Mouse (Mus musculus) myocyte (in vitro differentiated cells): ENCODE measurements at regions not wholly inside any gene's neighbourhood (a gene's known extent, or its start where the extent isn't known, plus 50 kb on each side); places are given as distances from the start of the nearest gene placed in this dataset.

Source experiments
- H3K27me3 ChIP-seq: one replicate; pipeline ENCODE4 v1.6.1; 2011; ENCODE audit not compliant: control insufficient read depth, insufficient read depth, insufficient read length
- H3K36me3 ChIP-seq: one replicate; pipeline ENCODE4 v1.6.1; 2011; ENCODE audit not compliant: control insufficient read depth, insufficient read depth
- H3K4me2 ChIP-seq: one replicate; pipeline ENCODE4 v1.6.1; 2011; ENCODE audit warnings: low read depth, control low read depth
- H3K4me3 ChIP-seq: one replicate; pipeline ENCODE4 v1.5.1; 2011; ENCODE audit warnings: mild to moderate bottlenecking, control low read depth, moderate library complexity
- H3K79me2 ChIP-seq: one replicate; pipeline ENCODE4 v1.6.1; 2011; ENCODE audit not compliant: control insufficient read depth, insufficient read depth
- H3ac ChIP-seq: one replicate; pipeline ENCODE4 v1.6.1; 2011; ENCODE audit not compliant: control insufficient read depth, insufficient read length
- CEBPB ChIP-seq: IDR thresholded peaks from 2 replicates; pipeline ENCODE4 v1.6.1; 2011; ENCODE audit warnings: mild to moderate bottlenecking, moderate library complexity; ENCODE audit not compliant: poor library complexity, insufficient read depth, severe bottlenecking
- E2F4 ChIP-seq: IDR thresholded peaks from one replicate; pipeline ENCODE4 v1.6.1; 2011; ENCODE audit warnings: mild to moderate bottlenecking, control low read depth, moderate library complexity; ENCODE audit not compliant: insufficient read depth
- MAX ChIP-seq: IDR thresholded peaks from one replicate; pipeline ENCODE4 v1.6.1; 2011; ENCODE audit warnings: low read depth, mild to moderate bottlenecking, control low read depth
- MYOD1 ChIP-seq, 3 experiments: IDR thresholded peaks; one replicate each; pipeline ENCODE4 v1.6.1; 2011; ENCODE audit warnings: control low read depth in 2 of 3, low read depth in 2 of 3, mild to moderate bottlenecking in 2 of 3, moderate library complexity in 1 of 3; ENCODE audit not compliant: insufficient read length in 2 of 3, control insufficient read depth in 1 of 3
- MYOG ChIP-seq, 3 experiments: IDR thresholded peaks; one replicate each; pipeline ENCODE4 v1.6.1; 2011; ENCODE audit warnings: control low read depth in 2 of 3, low read depth in 2 of 3, mild to moderate bottlenecking in 2 of 3; ENCODE audit not compliant: insufficient read length in 2 of 3, control insufficient read depth in 1 of 3, insufficient read depth in 1 of 3
- POLR2A ChIP-seq: IDR thresholded peaks from one replicate; pipeline ENCODE4 v1.6.1; 2011; ENCODE audit warnings: low read depth, mild to moderate bottlenecking, control low read depth, moderate library complexity; ENCODE audit not compliant: insufficient read length
- POLR2AphosphoS2 ChIP-seq: IDR thresholded peaks from one replicate; pipeline ENCODE4 v1.6.1; 2011; ENCODE audit warnings: low read depth, control low read depth; ENCODE audit not compliant: insufficient read length
- REST ChIP-seq: IDR thresholded peaks from one replicate; pipeline ENCODE4 v1.6.1; 2011; ENCODE audit warnings: mild to moderate bottlenecking, control low read depth, moderate library complexity; ENCODE audit not compliant: insufficient read depth, insufficient read length
- SRF ChIP-seq: IDR thresholded peaks from one replicate; pipeline ENCODE4 v1.6.1; 2011; ENCODE audit warnings: low read depth; ENCODE audit not compliant: control insufficient read depth, insufficient read length
- TCF12 ChIP-seq: IDR thresholded peaks from one replicate; pipeline ENCODE4 v1.6.1; 2011; ENCODE audit warnings: mild to moderate bottlenecking, control low read depth; ENCODE audit not compliant: poor library complexity, insufficient read depth, severe bottlenecking
- TCF3 ChIP-seq: IDR thresholded peaks from one replicate; pipeline ENCODE4 v1.6.1; 2011; ENCODE audit warnings: low read depth, control low read depth; ENCODE audit not compliant: insufficient read length
- USF1 ChIP-seq: IDR thresholded peaks from one replicate; pipeline ENCODE4 v1.6.1; 2011; ENCODE audit warnings: low read depth, mild to moderate bottlenecking, control low read depth, moderate library complexity

DNA sequence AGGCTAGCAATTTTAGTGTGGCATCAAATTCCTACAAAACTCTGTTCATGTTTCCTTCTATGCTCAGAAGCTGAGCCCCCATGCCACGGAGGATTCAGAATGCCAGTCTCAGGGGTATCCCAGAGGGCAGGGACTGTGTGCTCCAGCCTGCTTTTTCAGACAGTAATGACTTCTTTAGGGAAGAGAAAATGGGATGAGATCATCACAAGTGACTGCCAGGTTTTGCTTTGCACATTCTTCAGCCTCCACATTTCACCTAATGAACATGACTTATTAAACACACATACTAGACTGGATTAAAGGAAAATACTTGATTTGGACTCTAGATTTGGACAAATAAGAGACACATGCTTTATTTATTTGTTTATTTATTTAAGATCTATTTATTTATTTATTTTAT is 82.5 kb downstream of the Nxnl2 start:
- H3K36me3 ChIP-seq: no peaks in the 10 kb centered on the region
- no peaks in the 10 kb centered on the region for H3K79me2 ChIP-seq

DNA sequence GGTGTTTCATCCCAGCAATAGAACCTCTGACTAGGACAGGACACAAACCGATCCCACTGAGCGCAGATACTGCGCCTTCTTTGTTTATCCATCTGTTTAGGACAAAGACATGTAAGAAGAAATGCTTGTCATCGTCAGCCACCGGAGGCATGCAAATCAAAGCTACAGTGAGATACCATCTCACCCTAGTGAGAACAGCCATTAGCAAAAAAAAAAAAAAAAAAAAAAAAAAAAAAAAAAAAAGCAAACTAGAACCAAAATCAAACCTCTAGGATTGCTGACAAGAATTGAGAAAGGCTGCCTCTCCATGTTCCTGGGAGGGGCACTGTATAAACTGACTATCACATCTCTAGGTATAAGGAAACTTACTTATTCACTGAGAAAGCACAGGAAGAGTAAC is 84.9 kb downstream of the Nxnl2 start:
- TF ChIP-seq USF1: no peak
- TF ChIP-seq MYOD1 (IDR thresholded peaks at IDR 0.05; ENCODE audit: control insufficient read depth in 1 of 3, insufficient read length in 2 of 3, low read depth in 2 of 3): no peak
- TF ChIP-seq POLR2A: no peak
- TF ChIP-seq MYOG (IDR thresholded peaks at IDR 0.05; ENCODE audit: control insufficient read depth in 1 of 3, insufficient read depth in 1 of 3, insufficient read length in 2 of 3, low read depth in 2 of 3): no peak
- TF ChIP-seq TCF3: no peak
- TF ChIP-seq POLR2AphosphoS2: no peak
- TF ChIP-seq TCF12: no peak
- TF ChIP-seq REST: no peak
- no peak for TF ChIP-seq CEBPB
- TF ChIP-seq E2F4: no peak
- no peak for TF ChIP-seq SRF
- TF ChIP-seq MAX: no peak
- Histone ChIP-seq H3K36me3 (no peaks in the 10 kb centered on the region), H3K4me3 (no peak overlapping the region), H3ac (no peak overlapping the region), H3K27me3 (no peaks in the 10 kb centered on the region), H3K79me2 (no peaks in the 10 kb centered on the region), H3K4me2 (no peak overlapping the region)

More for the DNA sequence above, 82.5 kb downstream of the Nxnl2 start:
- Histone ChIP-seq H3ac (no peak overlapping the region), H3K4me3 (no peak overlapping the region), H3K4me2 (no peak overlapping the region), H3K27me3 (no peaks in the 10 kb centered on the region)
- TF ChIP-seq MAX: no peak
- no peak for TF ChIP-seq MYOG (IDR thresholded peaks at IDR 0.05; ENCODE audit: control insufficient read depth in 1 of 3, insufficient read depth in 1 of 3, insufficient read length in 2 of 3, low read depth in 2 of 3)
- TF ChIP-seq CEBPB: no peak
- TF ChIP-seq SRF: no peak
- no peak for TF ChIP-seq POLR2A
- TF ChIP-seq E2F4: no peak
- TF ChIP-seq TCF3: no peak
- TF ChIP-seq USF1: no peak
- no peak for TF ChIP-seq TCF12
- no peak for TF ChIP-seq REST
- TF ChIP-seq MYOD1 (IDR thresholded peaks at IDR 0.05; ENCODE audit: control insufficient read depth in 1 of 3, insufficient read length in 2 of 3, low read depth in 2 of 3): no peak
- no peak for TF ChIP-seq POLR2AphosphoS2

DNA sequence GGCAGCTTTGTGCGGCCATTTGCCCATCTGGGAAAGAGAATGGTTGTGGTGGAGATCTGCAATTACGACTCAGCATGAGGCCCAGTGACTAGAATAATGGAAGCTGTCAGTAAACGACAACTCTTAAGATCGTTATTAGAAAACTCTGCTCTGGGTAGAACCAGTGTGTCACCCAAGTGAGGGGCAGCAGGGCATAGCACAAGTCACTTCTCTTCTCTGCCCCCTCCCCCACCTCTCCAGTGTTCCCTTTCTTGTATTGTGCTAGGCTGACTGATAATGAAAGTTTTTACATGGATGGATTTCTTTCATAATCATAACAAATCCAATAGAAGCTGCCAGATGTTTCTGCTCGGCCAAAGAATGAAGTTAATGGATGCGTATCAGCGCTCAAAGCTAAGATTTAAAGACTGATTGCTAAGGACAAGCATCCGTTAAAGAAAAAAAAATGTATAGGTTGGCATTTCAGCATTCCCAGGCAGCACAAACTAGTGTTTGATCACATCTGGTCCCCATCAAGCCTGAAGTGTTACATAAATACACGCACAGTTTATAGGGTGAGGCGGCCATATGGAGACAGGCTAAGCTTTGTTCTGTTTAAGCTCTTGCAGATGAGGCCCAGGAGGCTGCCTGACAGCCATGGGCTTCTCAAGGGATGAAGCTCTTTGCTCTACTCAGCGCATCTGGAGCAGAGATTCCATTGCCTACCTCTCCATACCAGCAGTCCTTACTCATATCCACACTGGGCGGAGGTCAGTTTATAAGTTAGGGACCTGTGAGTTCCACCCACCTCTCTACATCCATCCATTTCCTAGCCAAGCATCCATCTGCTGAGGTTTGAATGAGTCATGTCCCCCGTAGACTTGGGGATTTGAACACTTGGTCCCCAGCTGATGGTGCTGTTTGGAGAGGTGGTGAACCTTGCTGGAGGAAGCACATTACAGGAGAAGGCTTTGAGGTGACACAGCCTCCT is 88.2 kb downstream of the Nxnl2 start:
- TF ChIP-seq TCF3: no peak
- TF ChIP-seq TCF12: no peak
- no peak for TF ChIP-seq MYOG (IDR thresholded peaks at IDR 0.05; ENCODE audit: control insufficient read depth in 1 of 3, insufficient read depth in 1 of 3, insufficient read length in 2 of 3, low read depth in 2 of 3)
- TF ChIP-seq SRF: no peak
- TF ChIP-seq MYOD1 (IDR thresholded peaks at IDR 0.05; ENCODE audit: control insufficient read depth in 1 of 3, insufficient read length in 2 of 3, low read depth in 2 of 3): no peak
- no peak for TF ChIP-seq POLR2AphosphoS2
- TF ChIP-seq POLR2A: no peak
- TF ChIP-seq CEBPB: no peak
- TF ChIP-seq E2F4: no peak
- no peak for TF ChIP-seq REST
- TF ChIP-seq MAX: no peak
- no peak for TF ChIP-seq USF1
- H3K36me3 ChIP-seq: no peaks in the 10 kb centered on the region
- no peak overlapping the region for H3ac ChIP-seq
- H3K79me2 ChIP-seq: no peaks in the 10 kb centered on the region
- H3K4me2 ChIP-seq: no peak overlapping the region
- no peak overlapping the region for H3K4me3 ChIP-seq
- H3K27me3 ChIP-seq: no peaks in the 10 kb centered on the region

DNA sequence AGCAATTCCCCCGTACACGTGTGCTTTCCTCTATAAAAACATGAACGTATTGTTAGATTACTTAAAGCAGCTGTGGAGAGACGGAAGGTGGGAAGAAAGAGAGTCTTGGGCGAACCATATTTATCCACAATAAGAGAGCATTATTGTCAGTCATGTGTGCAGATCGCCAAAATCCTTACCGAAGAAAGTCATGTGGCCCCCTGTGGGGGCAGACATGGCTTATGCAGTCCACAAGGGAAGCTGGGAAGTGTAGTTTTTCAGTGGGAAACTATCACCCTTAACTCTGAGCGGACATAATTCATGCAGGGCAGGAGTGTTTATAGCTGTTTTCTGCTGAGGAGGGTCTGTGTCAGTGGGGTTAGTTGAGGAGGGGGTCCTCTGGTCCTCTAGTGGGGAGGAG is 90.8 kb downstream of the Nxnl2 start:
- Histone ChIP-seq H3K79me2 (no peaks in the 10 kb centered on the region), H3K27me3 (no peaks in the 10 kb centered on the region), H3K4me3 (no peak overlapping the region), H3K4me2 (no peak overlapping the region), H3ac (no peak overlapping the region), H3K36me3 (no peaks in the 10 kb centered on the region)
- no peak for TF ChIP-seq E2F4

DNA sequence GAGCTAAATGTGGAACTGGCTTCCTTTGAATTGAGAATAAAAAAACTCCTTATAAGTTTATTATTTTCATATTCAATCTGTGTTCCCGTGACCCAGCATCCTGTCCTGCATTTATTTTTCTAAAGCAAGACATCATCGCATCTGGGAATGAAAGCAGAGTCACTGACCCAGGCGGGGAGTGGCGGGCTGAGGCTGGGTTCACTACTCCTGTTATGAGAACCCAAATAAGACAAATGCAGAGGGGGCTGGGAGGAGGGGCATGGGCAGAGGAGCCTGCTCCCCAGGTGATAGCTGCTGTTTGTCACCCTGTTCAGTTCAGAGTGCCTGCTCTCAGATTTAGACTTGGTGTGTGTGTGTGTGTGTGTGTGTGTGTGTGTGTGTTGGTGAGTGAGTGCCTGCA is 102.0 kb downstream of the Nxnl2 start:
- no peak overlapping the region for H3ac ChIP-seq
- no peaks in the 10 kb centered on the region for H3K27me3 ChIP-seq
- H3K4me2 ChIP-seq: no peak overlapping the region
- H3K79me2 ChIP-seq: no peaks in the 10 kb centered on the region
- H3K36me3 ChIP-seq: no peaks in the 10 kb centered on the region
- no peak overlapping the region for H3K4me3 ChIP-seq
- no peak for TF ChIP-seq SRF
- TF ChIP-seq CEBPB: no peak
- no peak for TF ChIP-seq USF1
- no peak for TF ChIP-seq TCF12
- TF ChIP-seq POLR2AphosphoS2: no peak
- no peak for TF ChIP-seq E2F4
- no peak for TF ChIP-seq TCF3
- TF ChIP-seq MYOG (IDR thresholded peaks at IDR 0.05; ENCODE audit: control insufficient read depth in 1 of 3, insufficient read depth in 1 of 3, insufficient read length in 2 of 3, low read depth in 2 of 3): no peak
- TF ChIP-seq REST: no peak
- no peak for TF ChIP-seq MYOD1 (IDR thresholded peaks at IDR 0.05; ENCODE audit: control insufficient read depth in 1 of 3, insufficient read length in 2 of 3, low read depth in 2 of 3)
- TF ChIP-seq MAX: no peak
- no peak for TF ChIP-seq POLR2A
